In the genomic region with DNA sequence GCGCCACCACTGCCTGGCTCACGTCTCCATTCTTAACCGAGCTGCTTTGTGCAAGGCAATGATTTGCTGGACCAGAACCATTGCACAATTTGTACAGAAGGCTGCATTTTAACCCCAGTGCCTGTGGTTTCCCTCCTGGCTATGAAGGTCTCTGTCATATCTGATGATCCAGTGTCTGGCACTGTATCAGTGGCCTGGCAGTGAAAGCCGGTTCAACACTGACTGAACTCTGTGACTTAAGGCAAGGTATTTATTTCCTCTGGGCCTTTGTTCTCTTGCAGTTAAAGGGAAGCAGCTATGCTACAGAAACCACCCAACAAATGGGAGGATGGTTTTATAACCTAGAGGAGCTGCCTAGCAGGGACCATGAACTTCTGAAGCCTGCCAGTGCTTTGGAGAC, we compare ENCODE assay signal across 16 mouse cellular contexts. TPM values are rescaled to one million over a fixed set of nuclear protein-coding genes. Genes with fewer than 3 reads are reported as not detected.
A peak's percentile ranks its signal among the peaks of the same experiment; 100 is the strongest.
DNase-seq lines count a peak whose midpoint lies in the region; ATAC-seq and TF ChIP-seq lines count a peak whose summit lies in the region.
"Had no signal": no experiment of that assay in that cellular context is flagged by ENCODE, and none has a peak within 500 bp of the region (broad histone marks: within the 10 kb centered on the region; RNA-seq: fewer than 3 reads in every experiment).

No protein-coding gene starts in this region.

- H3K9ac ChIP-seq in hindbrain, embryonic 13.5 days: peak overlapping the region; percentile 29; the same call in 1 of the 2 replicates
- H3K9ac ChIP-seq in hindbrain, embryonic 11.5 days (ENCODE audit: low read depth, low read length): no peak overlapping the region
- 0 out of 2 replicates have a peak overlapping the region, but pooled peaks have one; percentile 3 for H3K9ac ChIP-seq in MEL (ENCODE audit: control insufficient read depth, low read depth, low read length, poor library complexity, severe bottlenecking)
- H3K9ac ChIP-seq in liver, embryonic 15.5 days: peak overlapping the region; percentile 12
- H3K9ac ChIP-seq in midbrain, postnatal 0 days (replicated peaks; ENCODE audit: low read length, poor library complexity, severe bottlenecking): no peak overlapping the region
- H3K9ac ChIP-seq: embryonic facial prominence, embryonic 13.5 days; forebrain, embryonic 15.5 days; intestine, embryonic 15.5 days had no signal

- DNase-seq in hindbrain, embryonic 11.5 days (ENCODE audit: low spot score): no peak
- peak; percentile 61 for DNase-seq in MEL (ENCODE audit: low read depth, low spot score)
- DNase-seq in frontal cortex, adult 2 months (ENCODE audit: extremely low spot score in 1 of 2, low spot score in 1 of 2): no peak
- no peak for DNase-seq in midbrain, postnatal 0 days (ENCODE audit: low spot score)
- DNase-seq: cerebellum, postnatal 14 days; heart, postnatal 14 days; lung, adult 18-20 months; thymus, adult 2 months had no signal

- TF ChIP-seq POLR2A in MEL (IDR thresholded peaks at IDR 0.05; ENCODE audit: control insufficient read depth in 1 of 2, insufficient read depth in 1 of 2, low read depth in 1 of 2, low read length in 2 of 2, poor library complexity in 1 of 2): no peak

- H3K4me1 ChIP-seq in hindbrain, embryonic 13.5 days (replicated peaks): peaks cover 21% of the 10 kb centered on the region
- no peaks in the 10 kb centered on the region for H3K4me1 ChIP-seq in hindbrain, embryonic 11.5 days (replicated peaks; ENCODE audit: control insufficient read depth, insufficient read depth, low read length)
- H3K4me1 ChIP-seq in MEL (ENCODE audit: control insufficient read depth in 1 of 2, insufficient read depth in 2 of 2, low read length in 2 of 2): peaks cover 12 to 33% of the 10 kb centered on the region in 2 experiments
- peaks cover 73% of the 10 kb centered on the region for H3K4me1 ChIP-seq in liver, embryonic 15.5 days (replicated peaks)
- peaks cover 3% of the 10 kb centered on the region; the same call in 1 of the 2 replicates for H3K4me1 ChIP-seq in midbrain, postnatal 0 days (ENCODE audit: insufficient read depth, low read length)

- TF ChIP-seq EP300 in MEL (IDR thresholded peaks at IDR 0.05; ENCODE audit: low read depth in 1 of 2, low read length in 2 of 2): no peak

- H3K9me3 ChIP-seq in hindbrain, embryonic 13.5 days: no peaks in the 10 kb centered on the region
- no peaks in the 10 kb centered on the region for H3K9me3 ChIP-seq in hindbrain, embryonic 11.5 days (ENCODE audit: control insufficient read depth, low read length)
- H3K9me3 ChIP-seq in MEL (replicated peaks; ENCODE audit: insufficient read depth, low read length): no peaks in the 10 kb centered on the region
- no peaks in the 10 kb centered on the region for H3K9me3 ChIP-seq in liver, embryonic 15.5 days (replicated peaks)
- no peaks in the 10 kb centered on the region for H3K9me3 ChIP-seq in midbrain, postnatal 0 days (ENCODE audit: low read length)
- H3K9me3 ChIP-seq: embryonic facial prominence, embryonic 13.5 days; forebrain, embryonic 15.5 days; intestine, embryonic 15.5 days; midbrain, embryonic 10.5 days had no signal

- no peaks in the 10 kb centered on the region for H3K27me3 ChIP-seq in hindbrain, embryonic 13.5 days
- H3K27me3 ChIP-seq in hindbrain, embryonic 11.5 days (ENCODE audit: control insufficient read depth, insufficient read depth, low read length): no peaks in the 10 kb centered on the region
- H3K27me3 ChIP-seq in MEL (ENCODE audit: control insufficient read depth in 1 of 2, insufficient read depth in 2 of 2, low read length in 2 of 2): no peaks in the 10 kb centered on the region
- H3K27me3 ChIP-seq in liver, embryonic 15.5 days: no peaks in the 10 kb centered on the region
- no peaks in the 10 kb centered on the region for H3K27me3 ChIP-seq in midbrain, postnatal 0 days (ENCODE audit: insufficient read depth, low read length)
- H3K27me3 ChIP-seq: embryonic facial prominence, embryonic 13.5 days; forebrain, embryonic 15.5 days; intestine, embryonic 15.5 days had no signal

- no peak overlapping the region for H3K4me3 ChIP-seq in hindbrain, embryonic 13.5 days
- H3K4me3 ChIP-seq in hindbrain, embryonic 11.5 days (ENCODE audit: low read depth, low read length): no peak overlapping the region
- no peak overlapping the region for H3K4me3 ChIP-seq in MEL (ENCODE audit: control insufficient read depth in 1 of 2, insufficient read depth in 1 of 2, low read depth in 2 of 2, low read length in 2 of 2)
- H3K4me3 ChIP-seq in liver, embryonic 15.5 days (replicated peaks): 0 out of 2 replicates have a peak overlapping the region, but pooled peaks have one; percentile 0
- no peak overlapping the region for H3K4me3 ChIP-seq in midbrain, postnatal 0 days (ENCODE audit: low read depth, low read length)
- H3K4me3 ChIP-seq: embryonic facial prominence, embryonic 13.5 days; forebrain, embryonic 15.5 days; intestine, embryonic 15.5 days; midbrain, embryonic 10.5 days had no signal

- TF ChIP-seq RAD21 in MEL (IDR thresholded peaks at IDR 0.05; ENCODE audit: low read depth, low read length): no peak

- 87% methylated on average over 4 of the region's 4 CpGs for WGBS in hindbrain, embryonic 13.5 days
- 91% methylated on average over 4 of the region's 4 CpGs for WGBS in hindbrain, embryonic 11.5 days
- WGBS in liver, embryonic 15.5 days (ENCODE audit: insufficient replicate concordance): 34% methylated on average over 4 of the region's 4 CpGs
- WGBS in midbrain, postnatal 0 days: 84% methylated on average over 4 of the region's 4 CpGs

- no peak overlapping the region for H3K4me2 ChIP-seq in hindbrain, embryonic 13.5 days
- no peak overlapping the region for H3K4me2 ChIP-seq in hindbrain, embryonic 11.5 days (replicated peaks; ENCODE audit: low read depth, low read length)
- peak overlapping the region; percentile 86 for H3K4me2 ChIP-seq in liver, embryonic 15.5 days
- no peak overlapping the region for H3K4me2 ChIP-seq in midbrain, postnatal 0 days (ENCODE audit: low read depth, low read length, poor library complexity, severe bottlenecking)
- H3K4me2 ChIP-seq: embryonic facial prominence, embryonic 13.5 days; forebrain, embryonic 15.5 days; intestine, embryonic 15.5 days had no signal

- no peak for ATAC-seq in hindbrain, embryonic 13.5 days (ENCODE audit: low FRiP score)
- no peak for ATAC-seq in hindbrain, embryonic 11.5 days (ENCODE audit: low FRiP score)
- peak; percentile 17 for ATAC-seq in common myeloid progenitor, adult 5-6 weeks (replicated peaks; ENCODE audit: low read depth, poor library complexity, severe bottlenecking)
- no peak for ATAC-seq in liver, embryonic 15.5 days (ENCODE audit: insufficient read depth)
- ATAC-seq in CD4-positive, CD25-positive, alpha-beta regulatory T cell, adult 4 months: no peak
- no peak for ATAC-seq in midbrain, postnatal 0 days (ENCODE audit: low FRiP score)
- ATAC-seq: forebrain, embryonic 15.5 days; intestine, embryonic 15.5 days had no signal

- no peak overlapping the region for H3K27ac ChIP-seq in hindbrain, embryonic 13.5 days
- H3K27ac ChIP-seq in hindbrain, embryonic 11.5 days (ENCODE audit: low read depth, low read length): no peak overlapping the region
- H3K27ac ChIP-seq in MEL (ENCODE audit: control insufficient read depth, low read depth, low read length): peak overlapping the region; percentile 11; the same call in 1 of the 2 replicates
- peak overlapping the region; percentile 92 for H3K27ac ChIP-seq in liver, embryonic 15.5 days (replicated peaks)
- H3K27ac ChIP-seq in midbrain, postnatal 0 days (ENCODE audit: low read depth, low read length): no peak overlapping the region
- H3K27ac ChIP-seq: embryonic facial prominence, embryonic 13.5 days; forebrain, embryonic 15.5 days; intestine, embryonic 15.5 days; midbrain, embryonic 10.5 days had no signal

- no peak for TF ChIP-seq CTCF in MEL (IDR thresholded peaks at IDR 0.05 in 2 of 3, conservative IDR thresholded peaks at IDR 0.05 in 1 of 3; ENCODE audit: control insufficient read depth in 1 of 3, insufficient read depth in 1 of 3, low read depth in 2 of 3, low read length in 3 of 3, poor library complexity in 1 of 3, severe bottlenecking in 1 of 3)
- no peak for TF ChIP-seq CTCF in midbrain, postnatal 0 days (IDR thresholded peaks at IDR 0.05)

- peaks cover 10% of the 10 kb centered on the region; the same call in 1 of the 2 replicates for H3K79me2 ChIP-seq in MEL (ENCODE audit: control insufficient read depth, insufficient read depth, low read length, poor library complexity)

- no peaks in the 10 kb centered on the region for H3K36me3 ChIP-seq in hindbrain, embryonic 13.5 days
- no peaks in the 10 kb centered on the region for H3K36me3 ChIP-seq in hindbrain, embryonic 11.5 days (ENCODE audit: control insufficient read depth, insufficient read depth, low read length)
- peaks cover 0 to 27% of the 10 kb centered on the region in 2 experiments; a peak in 2 of 4 replicates for H3K36me3 ChIP-seq in MEL (ENCODE audit: control insufficient read depth in 1 of 2, insufficient read depth in 2 of 2, low read length in 2 of 2)
- H3K36me3 ChIP-seq in liver, embryonic 15.5 days (replicated peaks): peaks cover 16% of the 10 kb centered on the region; the same call in 1 of the 2 replicates
- no peaks in the 10 kb centered on the region for H3K36me3 ChIP-seq in midbrain, postnatal 0 days (ENCODE audit: insufficient read depth, low read length)
- H3K36me3 ChIP-seq: embryonic facial prominence, embryonic 13.5 days; forebrain, embryonic 15.5 days; intestine, embryonic 15.5 days; midbrain, embryonic 10.5 days had no signal

RNA-seq across cellular contexts. Expression of a gene that starts 11.4 kb away (rescaled TPM):
- 113 and 119 TPM in 2 replicates for polyA plus RNA-seq in hindbrain, embryonic 13.5 days (2015; fragmentation: Nextera tagmentation; extraction: Ambion mirVana)
- polyA plus RNA-seq in hindbrain, embryonic 11.5 days (2014; fragmentation: Nextera tagmentation; extraction: Ambion mirVana): 125 and 132 TPM in 2 replicates
- total RNA-seq in MEL (2012; rRNA removed): 79.5 and 83.7 TPM in 2 replicates
- polyA plus RNA-seq in MEL (2012; ENCODE audit: insufficient read depth in 1 of 2, insufficient read length in 2 of 2, low read depth in 1 of 2, low replicate concordance in 2 of 2, missing spikeins in 1 of 2): 10 to 100 TPM in 1 of 2 experiments, not detected in 1; 56.7 TPM
- total RNA-seq in common myeloid progenitor, adult 5-6 weeks (2017): 59.5 and 75.1 TPM in 2 replicates
- polyA plus RNA-seq in liver, embryonic 15.5 days (2015; fragmentation: Nextera tagmentation; extraction: Ambion mirVana): 57.6 and 59.1 TPM in 2 replicates
- 65.5 and 68.3 TPM in 2 replicates for polyA plus RNA-seq in frontal cortex, adult 2 months (2012; rRNA removed)
- polyA plus RNA-seq in CD4-positive, CD25-positive, alpha-beta regulatory T cell, adult 4 months (2017; shearing (Covaris generic)): 10 to 100 TPM; 54.1 to 67.2 TPM
- total RNA-seq in midbrain, postnatal 0 days (2014; rRNA removed): 34.6 and 50.9 TPM in 2 replicates
- 101 and 106 TPM in 2 replicates for polyA plus RNA-seq in midbrain, postnatal 0 days (2015; fragmentation: Nextera tagmentation; extraction: Ambion mirVana)

RNA-seq across cellular contexts. Expression of a gene that starts 11.7 kb away (rescaled TPM):
- 29.8 and 30.1 TPM in 2 replicates for polyA plus RNA-seq in hindbrain, embryonic 13.5 days (2015; fragmentation: Nextera tagmentation; extraction: Ambion mirVana)
- 25.8 and 27.8 TPM in 2 replicates for polyA plus RNA-seq in hindbrain, embryonic 11.5 days (2014; fragmentation: Nextera tagmentation; extraction: Ambion mirVana)
- total RNA-seq in MEL (2012; rRNA removed): 18.0 and 18.3 TPM in 2 replicates
- 10 to 100 TPM in 1 of 2 experiments, not detected in 1; 27.1 TPM for polyA plus RNA-seq in MEL (2012; ENCODE audit: insufficient read depth in 1 of 2, insufficient read length in 2 of 2, low read depth in 1 of 2, low replicate concordance in 2 of 2, missing spikeins in 1 of 2)
- 51.9 and 55.6 TPM in 2 replicates for total RNA-seq in common myeloid progenitor, adult 5-6 weeks (2017)
- 24.3 and 25.2 TPM in 2 replicates for polyA plus RNA-seq in liver, embryonic 15.5 days (2015; fragmentation: Nextera tagmentation; extraction: Ambion mirVana)
- polyA plus RNA-seq in frontal cortex, adult 2 months (2012; rRNA removed): 27.6 and 29.3 TPM in 2 replicates
- 1 to 10 TPM; 3.8 to 4.2 TPM for polyA plus RNA-seq in CD4-positive, CD25-positive, alpha-beta regulatory T cell, adult 4 months (2017; shearing (Covaris generic))
- 44.3 and 49.8 TPM in 2 replicates for total RNA-seq in midbrain, postnatal 0 days (2014; rRNA removed)
- 36.3 and 38.3 TPM in 2 replicates for polyA plus RNA-seq in midbrain, postnatal 0 days (2015; fragmentation: Nextera tagmentation; extraction: Ambion mirVana)

RNA-seq across cellular contexts. Expression of a gene that starts 53.3 kb away (rescaled TPM):
- polyA plus RNA-seq in hindbrain, embryonic 13.5 days (2015; fragmentation: Nextera tagmentation; extraction: Ambion mirVana): 60.4 and 60.8 TPM in 2 replicates
- 90.9 and 93.7 TPM in 2 replicates for polyA plus RNA-seq in hindbrain, embryonic 11.5 days (2014; fragmentation: Nextera tagmentation; extraction: Ambion mirVana)
- total RNA-seq in MEL (2012; rRNA removed): 65.0 and 70.2 TPM in 2 replicates
- 10 to 100 TPM in 1 of 2 experiments, not detected in 1; 63.5 TPM for polyA plus RNA-seq in MEL (2012; ENCODE audit: insufficient read depth in 1 of 2, insufficient read length in 2 of 2, low read depth in 1 of 2, low replicate concordance in 2 of 2, missing spikeins in 1 of 2)
- 104 and 135 TPM in 2 replicates for total RNA-seq in common myeloid progenitor, adult 5-6 weeks (2017)
- polyA plus RNA-seq in liver, embryonic 15.5 days (2015; fragmentation: Nextera tagmentation; extraction: Ambion mirVana): 29.4 and 30.3 TPM in 2 replicates
- polyA plus RNA-seq in frontal cortex, adult 2 months (2012; rRNA removed): 83.2 and 87.5 TPM in 2 replicates
- 10 to 100 TPM; 53.1 to 58.5 TPM for polyA plus RNA-seq in CD4-positive, CD25-positive, alpha-beta regulatory T cell, adult 4 months (2017; shearing (Covaris generic))
- total RNA-seq in midbrain, postnatal 0 days (2014; rRNA removed): 20.8 and 36.2 TPM in 2 replicates
- polyA plus RNA-seq in midbrain, postnatal 0 days (2015; fragmentation: Nextera tagmentation; extraction: Ambion mirVana): 18.1 and 18.4 TPM in 2 replicates

RNA-seq across cellular contexts. Expression of a gene that starts 54.0 kb away (rescaled TPM):
- polyA plus RNA-seq in hindbrain, embryonic 13.5 days (2015; fragmentation: Nextera tagmentation; extraction: Ambion mirVana): 48.7 and 53.1 TPM in 2 replicates
- 79.8 and 85.1 TPM in 2 replicates for polyA plus RNA-seq in hindbrain, embryonic 11.5 days (2014; fragmentation: Nextera tagmentation; extraction: Ambion mirVana)
- total RNA-seq in MEL (2012; rRNA removed): 61.7 and 70.4 TPM in 2 replicates
- 10 to 100 TPM in 1 of 2 experiments, not detected in 1; 93.6 TPM for polyA plus RNA-seq in MEL (2012; ENCODE audit: insufficient read depth in 1 of 2, insufficient read length in 2 of 2, low read depth in 1 of 2, low replicate concordance in 2 of 2, missing spikeins in 1 of 2)
- total RNA-seq in common myeloid progenitor, adult 5-6 weeks (2017): 155 and 157 TPM in 2 replicates
- polyA plus RNA-seq in liver, embryonic 15.5 days (2015; fragmentation: Nextera tagmentation; extraction: Ambion mirVana): 81.0 and 83.4 TPM in 2 replicates
- 74.8 and 75.5 TPM in 2 replicates for polyA plus RNA-seq in frontal cortex, adult 2 months (2012; rRNA removed)
- 100 to 1,000 TPM; 107 to 113 TPM for polyA plus RNA-seq in CD4-positive, CD25-positive, alpha-beta regulatory T cell, adult 4 months (2017; shearing (Covaris generic))
- total RNA-seq in midbrain, postnatal 0 days (2014; rRNA removed): 20.9 and 24.6 TPM in 2 replicates
- 33.4 and 37.7 TPM in 2 replicates for polyA plus RNA-seq in midbrain, postnatal 0 days (2015; fragmentation: Nextera tagmentation; extraction: Ambion mirVana)

Comparison
In these comparisons a context has a peak if more than half of its experiments do, and no peak if none do; other contexts are left out.
1. H3K9ac ChIP-seq: peak in hindbrain, embryonic 13.5 days (single experiment), MEL (single experiment) and liver, embryonic 15.5 days (single experiment); none in hindbrain, embryonic 11.5 days (single experiment) and midbrain, postnatal 0 days (single experiment).
2. H3K27ac ChIP-seq: peak in MEL (single experiment) and liver, embryonic 15.5 days (single experiment); none in hindbrain, embryonic 13.5 days (single experiment), hindbrain, embryonic 11.5 days (single experiment) and midbrain, postnatal 0 days (single experiment).